Mouse (Mus musculus) hindbrain, embryonic 14.5 days (tissue): Measurements from ENCODE around the gene Abhd16b. TPM values are rescaled to one million over a fixed set of nuclear protein-coding genes. Genes with fewer than 3 reads are reported as not detected.
"Not testable (repeated sequence)": the region's sequence is repeated elsewhere in the genome, so short reads cannot be mapped to it uniquely, and the experiment has no call there.

Experiments used
- ATAC-seq: fragments of 200-750 bp; cut with Nextera tagmentation; 2 replicates; pipeline ENCODE4 v1.8.0; 2017; ENCODE audit warnings: moderate number of reproducible peaks, mild to moderate bottlenecking, moderate TSS enrichment, moderate library complexity; ENCODE audit not compliant: low FRiP score
- DNase-seq: peaks from one replicate; pipeline ENCODE4 v3.0.0-alpha.2; 2015; ENCODE audit warnings: low spot score
- H3K27ac ChIP-seq: fragments of 300-500 bp; sonication (generic); 2 replicates; pipeline ENCODE4 v1.5.1; 2014; ENCODE audit warnings: mild to moderate bottlenecking, moderate library complexity
- H3K27me3 ChIP-seq: fragments of 300-500 bp; sonication (generic); 2 replicates; pipeline ENCODE4 v1.6.1; 2014; ENCODE audit warnings: mild to moderate bottlenecking, low read length, mixed read lengths; ENCODE audit not compliant: control insufficient read depth, insufficient read depth
- H3K36me3 ChIP-seq: fragments of 300-500 bp; sonication (generic); replicated peaks from 2 replicates; pipeline ENCODE4 v1.6.1; 2014; ENCODE audit not compliant: control insufficient read depth, insufficient read depth
- H3K4me1 ChIP-seq: fragments of 300-500 bp; sonication (generic); replicated peaks from 2 replicates; pipeline ENCODE4 v1.6.1; 2014; ENCODE audit warnings: antibody characterized with exemption, low read length, mixed read lengths; ENCODE audit not compliant: control insufficient read depth, insufficient read depth
- H3K4me2 ChIP-seq: fragments of 300-500 bp; sonication (generic); replicated peaks from 2 replicates; pipeline ENCODE4 v1.6.1; 2014; ENCODE audit warnings: mild to moderate bottlenecking, moderate library complexity
- H3K4me3 ChIP-seq: fragments of 300-500 bp; sonication (generic); replicated peaks from 2 replicates; pipeline ENCODE4 v1.5.1; 2014; ENCODE audit warnings: mild to moderate bottlenecking, low read length
- H3K9ac ChIP-seq: fragments of 300-500 bp; sonication (generic); 2 replicates; pipeline ENCODE4 v1.6.1; 2014
- H3K9me3 ChIP-seq: fragments of 300-500 bp; sonication (generic); 2 replicates; pipeline ENCODE4 v1.6.1; 2016; ENCODE audit warnings: low read length; ENCODE audit not compliant: control insufficient read depth
- WGBS: fragments of 180-500 bp; shearing (Covaris S2); extraction: QIAGEN DNeasy Blood & Tissue Kit; methylation state at CpG from one replicate; pipeline ENCODE4 v1.1.7; 2014; 5-methylcytosine and 5-hydroxymethylcytosine counted together
- polyA plus RNA-seq: library from polyadenylated mRNA; unstranded; fragments of >200 nt; fragmentation: Nextera tagmentation; extraction: Ambion mirVana; gene quantifications from 2 replicates; pipeline ENCODE4 v1.2.1, GENCODE M21; 2014

Abhd16b gene
- polyA plus RNA-seq, 1 experiment from 2014 or later: not detected

- Histone ChIP-seq H3K36me3 (no peaks in the 10 kb centered on the region), H3K27me3 (no peaks in the 10 kb centered on the region), H3K4me3 (no peak overlapping the region), H3K4me2 (no peak overlapping the region), H3K27ac (no peak overlapping the region), H3K9me3 (no peaks in the 10 kb centered on the region), H3K9ac (no peak overlapping the region), H3K4me1 (no peaks in the 10 kb centered on the region)
- WGBS: 71% methylated on average over 6 of the region's 6 CpGs
- DNase-seq (no peak), ATAC-seq (no peak)
Measured at GRCm38 (mm10) chr2:181484456-181485233, 8.4 kb upstream of the Abhd16b start.

DNA sequence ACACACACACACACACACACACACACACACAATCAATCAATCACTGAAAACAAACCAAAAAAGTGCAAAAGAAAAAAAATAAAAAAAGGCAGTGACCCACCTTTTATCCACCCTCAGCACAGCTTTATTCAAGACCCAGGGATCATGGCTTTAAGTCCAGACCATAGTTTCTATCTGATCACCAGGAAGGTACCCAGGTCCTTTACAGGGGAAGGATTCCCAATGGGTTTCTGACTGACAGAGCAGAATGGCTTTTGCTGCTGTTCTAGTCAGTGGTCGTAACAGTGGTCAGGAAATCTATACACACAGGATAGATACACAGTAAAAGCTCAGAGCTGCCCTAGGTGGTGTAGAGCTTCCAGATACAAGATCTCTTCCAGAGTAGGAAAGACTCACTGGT, 7.3 kb upstream of the Abhd16b start:
- H3K27ac ChIP-seq: no peak overlapping the region
- no peaks in the 10 kb centered on the region for H3K4me1 ChIP-seq
- H3K4me2 ChIP-seq: no peak overlapping the region
- H3K4me3 ChIP-seq: no peak overlapping the region
- 14% methylated on average over 1 of the region's 1 CpGs for WGBS
- no peak for DNase-seq
- no peak overlapping the region for H3K9ac ChIP-seq
- H3K9me3 ChIP-seq: no peaks in the 10 kb centered on the region
- no peaks in the 10 kb centered on the region for H3K36me3 ChIP-seq
- no peak for ATAC-seq
- H3K27me3 ChIP-seq: no peaks in the 10 kb centered on the region

- Histone ChIP-seq H3K4me2 (no peak overlapping the region), H3K9me3 (no peaks in the 10 kb centered on the region), H3K4me3 (no peak overlapping the region), H3K9ac (no peak overlapping the region), H3K36me3 (no peaks in the 10 kb centered on the region), H3K4me1 (no peaks in the 10 kb centered on the region), H3K27ac (peak overlapping the region; percentile 33; the same call in 1 of the 2 replicates), H3K27me3 (no peaks in the 10 kb centered on the region)
- 44% methylated on average over 5 of the region's 5 CpGs for WGBS
- ATAC-seq: no peak
- no peak for DNase-seq
Measured at GRCm38 (mm10) chr2:181487338-181488277, 5.4 kb upstream of the Abhd16b start.

GRCm38 (mm10) chr2:181491432-181492205, 1.4 kb upstream of the Abhd16b start:
- Histone ChIP-seq H3K9me3 (no peaks in the 10 kb centered on the region), H3K4me2 (no peak overlapping the region), H3K36me3 (no peaks in the 10 kb centered on the region), H3K27me3 (no peaks in the 10 kb centered on the region), H3K4me1 (0 out of 2 replicates have a peak, but pooled peaks cover 5% of the 10 kb centered on the region), H3K9ac (no peak overlapping the region), H3K4me3 (no peak overlapping the region), H3K27ac (no peak overlapping the region)
- DNase-seq (no peak), ATAC-seq (no peak)
- 24% methylated on average over 7 of the region's 7 CpGs for WGBS

- DNase-seq: no peak
- WGBS: 65% methylated on average over 3 of the region's 3 CpGs
Measured at GRCm38 (mm10) chr2:181492206-181492605, 800 bp upstream of the Abhd16b start.

GRCm38 (mm10) chr2:181494266-181494945, 1.4 kb downstream of the Abhd16b start:
- DNase-seq (no peak), ATAC-seq (no peak)
- Histone ChIP-seq H3K9me3 (no peaks in the 10 kb centered on the region), H3K27ac (no peak overlapping the region), H3K4me2 (no peak overlapping the region), H3K9ac (no peak overlapping the region), H3K4me1 (peaks cover 16% of the 10 kb centered on the region), H3K4me3 (no peak overlapping the region), H3K36me3 (peaks cover under 1% of the 10 kb centered on the region; the same call in 1 of the 2 replicates), H3K27me3 (no peaks in the 10 kb centered on the region)
- 67% methylated on average over 26 of the region's 26 CpGs for WGBS

More at GRCm38 (mm10) chr2:181492206-181492605, 800 bp upstream of the Abhd16b start:
- Histone ChIP-seq H3K4me3 (no peak overlapping the region), H3K27me3 (no peaks in the 10 kb centered on the region), H3K4me1 (0 out of 2 replicates have a peak, but pooled peaks cover 5% of the 10 kb centered on the region), H3K27ac (no peak overlapping the region), H3K9me3 (no peaks in the 10 kb centered on the region), H3K4me2 (no peak overlapping the region), H3K9ac (no peak overlapping the region), H3K36me3 (no peaks in the 10 kb centered on the region)
- ATAC-seq: no peak

DNA sequence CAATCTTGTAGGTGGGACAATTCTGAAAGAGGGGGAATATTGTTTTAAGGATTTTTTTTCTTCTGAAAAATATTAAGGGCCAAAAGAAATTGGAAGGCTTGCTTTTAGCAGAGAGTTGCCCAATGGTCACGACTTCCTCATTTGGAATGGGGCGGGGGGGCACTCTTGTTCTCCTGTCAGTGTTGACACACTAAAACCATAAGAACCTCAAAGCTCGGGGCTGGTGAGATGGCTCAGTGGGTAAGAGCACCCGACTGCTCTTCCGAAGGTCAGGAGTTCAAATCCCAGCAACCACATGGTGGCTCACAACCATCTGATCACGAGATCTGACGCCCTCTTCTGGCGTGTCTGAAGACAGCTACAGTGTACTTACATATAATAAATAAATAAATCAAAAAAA, 2.8 kb downstream of the Abhd16b start:
- not testable (repeated sequence) for H3K27me3 ChIP-seq, H3K9ac ChIP-seq, H3K4me3 ChIP-seq, H3K27ac ChIP-seq, DNase-seq, ATAC-seq, H3K9me3 ChIP-seq
- H3K4me2 ChIP-seq: peak overlapping the region; percentile 95; the same call in 1 of the 2 replicates
- H3K4me1 ChIP-seq: peaks cover 16% of the 10 kb centered on the region
- 70% methylated on average over 8 of the region's 8 CpGs for WGBS
- peaks cover 15% of the 10 kb centered on the region for H3K36me3 ChIP-seq

DNA sequence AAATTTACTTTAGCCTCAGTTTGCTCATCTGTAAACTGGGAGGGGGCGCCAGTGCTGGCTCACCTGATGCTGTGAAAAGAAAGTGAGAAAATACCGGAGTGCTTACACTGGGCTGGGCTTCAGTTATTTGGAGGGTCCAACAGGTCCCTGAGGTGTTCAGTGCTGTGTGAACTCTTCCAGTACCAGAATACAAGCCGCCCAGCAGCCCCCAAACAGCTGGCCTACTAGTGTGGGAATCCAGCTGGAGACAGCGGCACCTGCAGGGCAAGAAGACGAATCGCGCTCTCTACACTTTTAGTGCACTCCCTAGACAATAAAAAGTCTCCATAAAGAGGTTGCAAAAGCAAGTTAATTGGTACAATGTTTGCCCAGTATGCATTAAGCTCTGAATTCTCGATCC, 3.3 kb downstream of the Abhd16b start:
- DNase-seq (peak; percentile 74), ATAC-seq (peak; percentile 29)
- Histone ChIP-seq H3K9me3 (no peaks in the 10 kb centered on the region), H3K27ac (peak overlapping the region; percentile 53), H3K4me1 (peaks cover 16% of the 10 kb centered on the region), H3K36me3 (peaks cover 19% of the 10 kb centered on the region), H3K9ac (peak overlapping the region; percentile 90), H3K4me2 (peak overlapping the region; percentile 95), H3K4me3 (peak overlapping the region; percentile 70), H3K27me3 (no peaks in the 10 kb centered on the region)
- 14% methylated on average over 8 of the region's 8 CpGs for WGBS
